Mouse (Mus musculus): Measurements from ENCODE around the gene BC030499.

GRCm38 (mm10) chr11:78279586-78279985 is 11.1 kb upstream of the BC030499 start:
- TF ChIP-seq CTCF (IDR thresholded peaks at IDR 0.05; ENCODE audit: control insufficient read depth, insufficient read depth, low read length) (no peak), POLR2A (IDR thresholded peaks at IDR 0.05; ENCODE audit: borderline replicate concordance, control insufficient read depth, low read depth, low read length) (no peak)

All from bone marrow, adult 2 months (tissue).